Mouse (Mus musculus) spleen, adult 2 months (tissue): ENCODE results near the gene Jmy. TPM values are rescaled to one million over a fixed set of nuclear protein-coding genes. Genes with fewer than 3 reads are reported as not detected.

Experiments used
- DNase-seq, 2 experiments: peaks; one replicate each; pipeline versions ENCODE4 v3.0.0 to v3.0.0-alpha.2; 2012 to 2021; ENCODE audit warnings: low spot score in 2 of 2, low read depth in 1 of 2
- H3K27ac ChIP-seq: fragments of 200-500 bp; 2 replicates; pipeline ENCODE4 v1.5.1; 2012; ENCODE audit warnings: low read length, inconsistent platforms; ENCODE audit not compliant: insufficient read depth
- H3K27me3 ChIP-seq: fragments of 200-500 bp; 2 replicates; pipeline ENCODE4 v1.6.1; 2012; ENCODE audit warnings: mild to moderate bottlenecking, moderate library complexity, low read length, inconsistent platforms; ENCODE audit not compliant: control insufficient read depth, insufficient read depth
- H3K36me3 ChIP-seq: fragments of 200-500 bp; 2 replicates; pipeline ENCODE4 v1.6.1; 2012; ENCODE audit warnings: mild to moderate bottlenecking, low read length, inconsistent platforms; ENCODE audit not compliant: control insufficient read depth, insufficient read depth
- H3K4me1 ChIP-seq: fragments of 200-500 bp; 2 replicates; pipeline ENCODE4 v1.6.1; 2011; ENCODE audit warnings: inconsistent platforms; ENCODE audit not compliant: control insufficient read depth, insufficient read depth, insufficient read length
- H3K4me3 ChIP-seq: fragments of 200-500 bp; 2 replicates; pipeline ENCODE4 v1.5.1; 2011; ENCODE audit warnings: mild to moderate bottlenecking, inconsistent platforms; ENCODE audit not compliant: insufficient read depth, insufficient read length; ENCODE audit errors: extremely low read depth
- CTCF ChIP-seq: fragments of 200-500 bp; IDR thresholded peaks from 2 replicates; pipeline ENCODE4 v1.5.1; 2011; ENCODE audit warnings: mild to moderate bottlenecking, inconsistent platforms; ENCODE audit not compliant: insufficient read depth, insufficient read length, insufficient replicate concordance; ENCODE audit errors: extremely low read depth
- POLR2A ChIP-seq: fragments of 200-500 bp; IDR thresholded peaks from 2 replicates; pipeline ENCODE4 v1.6.1; 2011; ENCODE audit warnings: low read depth, low read length, inconsistent platforms
- WGBS: fragments of 180-500 bp; shearing (Covaris S2); methylation state at CpG from one replicate; pipeline ENCODE4 v1.1.7; 2018; 5-methylcytosine and 5-hydroxymethylcytosine counted together
- polyA plus RNA-seq: library from polyadenylated mRNA; depleted of rRNA; stranded (reverse); fragments of >200 nt; gene quantifications from 2 replicates; pipeline ENCODE4 v1.2.3, GENCODE M21; 2012; rRNA removed

The Jmy gene
- polyA plus RNA-seq, 1 experiment, result 5.1 TPM

- Histone ChIP-seq H3K36me3 (no peaks in the 10 kb centered on the region), H3K4me1 (no peaks in the 10 kb centered on the region), H3K27me3 (no peaks in the 10 kb centered on the region), H3K27ac (no peak overlapping the region; the same call in 1 of the 2 replicates), H3K4me3 (no peak overlapping the region)
- TF ChIP-seq POLR2A (no peak), CTCF (no peak)
- 92% methylated on average over 8 of the region's 8 CpGs for WGBS
- no peak for DNase-seq
Measured at GRCm38 (mm10) chr13:93380399-93381063, 119.1 kb downstream of the Jmy start.

Other genes starting within 250 kb of the Jmy start
- gene Homer1, start 200.2 kb downstream of the Jmy start, polyA plus RNA-seq, result 0.86 and 2.0 TPM in 2 replicates
- gene Bhmt, start 138.2 kb upstream of the Jmy start, polyA plus RNA-seq, result 0.07 TPM in 1 of 2 replicates, not detected in the other
- not detected in 2 replicates for gene Bhmt2, start 174.5 kb upstream of the Jmy start, polyA plus RNA-seq
- gene Dmgdh, start 174.6 kb upstream of the Jmy start, polyA plus RNA-seq, result not detected in 2 replicates